Mouse (Mus musculus): Measurements from ENCODE around the gene Slc26a3.
"Not testable (repeated sequence)": the region's sequence is repeated elsewhere in the genome, so short reads cannot be mapped to it uniquely, and the experiment has no call there.

GRCm38 (mm10) chr12:31460270-31460669, 69.6 kb downstream of the Slc26a3 start:
- peak; percentile 57; the same call in 1 of the 2 replicates for TF ChIP-seq CTCF (IDR thresholded peaks at IDR 0.05; ENCODE audit: extremely low read depth, insufficient read length, insufficient replicate concordance, low read depth, low read length)
- not testable (repeated sequence) for TF ChIP-seq POLR2A (IDR thresholded peaks at IDR 0.05; ENCODE audit: low read depth, low read length)
